Mouse (Mus musculus) left cerebral cortex, adult 11 months (tissue): ENCODE measurements at regions not wholly inside any gene's neighbourhood (a gene's known extent, or its start where the extent isn't known, plus 50 kb on each side); places are given as distances from the start of the nearest gene placed in this dataset.
A peak's percentile ranks its signal among the peaks of the same experiment; 100 is the strongest.

Experiments
- DNase-seq: peaks from one replicate; pipeline ENCODE4 v3.0.0; 2022; ENCODE audit warnings: low spot score

DNA sequence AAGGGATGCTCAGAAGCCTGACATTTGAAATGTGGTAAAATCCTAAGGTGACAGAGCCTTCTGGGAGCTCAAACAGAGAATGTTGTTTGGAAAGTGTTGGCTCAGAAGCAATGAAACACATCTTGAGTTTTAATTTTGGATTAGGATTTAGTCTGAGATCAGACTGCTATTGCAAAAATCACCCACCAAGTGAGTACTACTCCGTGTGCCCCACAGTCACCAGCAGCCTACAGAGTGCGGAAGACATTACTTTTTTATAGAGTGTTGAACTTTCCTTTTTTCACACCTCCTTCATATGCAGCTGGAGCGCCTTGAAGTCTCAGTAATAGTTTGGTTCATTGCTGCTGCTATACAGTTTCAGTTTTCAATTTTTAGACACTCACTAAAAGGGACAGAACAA lies 805.1 kb upstream of the Pcdh17 start:
- peak; percentile 36 for DNase-seq

DNA sequence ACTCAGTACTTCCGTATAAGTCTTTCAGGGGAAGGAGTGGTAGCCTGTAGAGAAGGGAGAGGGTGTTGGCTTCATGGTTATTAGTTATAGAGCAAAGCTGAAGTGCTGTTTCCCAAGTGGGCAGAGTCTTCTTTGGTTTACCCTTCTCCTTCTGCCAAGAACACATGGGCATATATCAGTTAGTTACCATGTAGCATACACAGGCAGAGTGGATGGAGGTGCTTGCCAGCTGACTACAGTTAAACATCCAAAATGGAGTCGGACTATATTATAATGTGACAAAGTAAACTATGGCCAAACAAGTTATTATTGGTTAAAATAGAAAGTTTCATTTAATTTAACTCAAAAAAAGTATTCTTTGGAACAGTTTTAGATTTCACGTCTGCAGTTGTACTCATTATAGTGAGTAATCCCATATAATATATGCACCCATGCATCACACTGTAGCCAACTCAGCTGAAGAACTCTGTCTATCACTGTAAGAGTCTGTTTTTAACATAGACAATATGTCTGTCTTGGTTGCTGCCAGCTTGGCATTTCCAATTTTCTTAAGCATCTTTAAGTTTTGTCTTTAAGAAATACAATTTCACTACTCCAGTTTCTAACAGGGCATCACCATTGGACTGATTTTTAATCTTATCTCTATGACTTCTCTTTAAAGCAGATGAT lies 803.4 kb upstream of the Pcdh17 start:
- no peak for DNase-seq

DNA sequence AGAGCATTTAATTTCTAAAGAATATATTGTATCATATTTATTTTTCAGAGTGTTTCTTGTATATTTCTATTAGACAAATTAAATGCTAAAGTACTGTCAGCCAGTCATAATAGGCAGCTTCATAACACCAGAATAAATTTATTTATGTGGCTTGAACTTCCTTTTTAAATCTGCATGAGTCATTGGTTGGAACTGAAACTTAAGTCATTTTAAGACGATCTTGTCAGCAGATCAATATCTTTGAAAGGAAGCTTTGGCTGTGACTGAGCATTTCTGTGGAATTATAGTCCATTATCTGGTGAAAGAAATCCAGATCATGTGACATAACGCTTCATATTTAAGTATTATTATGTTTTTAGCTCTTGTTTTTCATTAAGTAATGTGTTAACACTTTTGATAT lies 794.7 kb upstream of the Pcdh17 start:
- no peak for DNase-seq

DNA sequence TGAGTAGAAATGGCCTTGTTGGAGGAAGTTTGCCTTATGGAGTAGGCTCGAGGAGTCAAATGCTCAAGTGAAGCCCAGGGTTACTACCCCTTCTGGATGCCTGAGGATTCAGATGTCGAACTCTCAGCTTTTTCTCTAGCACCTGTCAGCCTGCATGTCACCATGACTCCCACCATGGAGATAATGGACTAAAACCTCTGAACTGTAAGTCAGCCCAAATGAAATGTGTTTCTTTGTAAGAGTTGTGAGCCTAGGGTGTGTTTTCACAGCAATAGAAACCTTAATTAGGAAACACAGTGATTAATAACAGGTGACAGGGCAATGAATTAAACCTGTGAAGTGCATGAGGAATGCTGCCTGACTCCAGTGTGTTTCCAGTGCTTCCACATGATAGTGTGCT lies 779.3 kb upstream of the Pcdh17 start:
- no peak for DNase-seq
